Mouse (Mus musculus) midbrain, embryonic 12.5 days (tissue): ENCODE results near the gene Fblim1. TPM values are rescaled to one million over a fixed set of nuclear protein-coding genes. Genes with fewer than 3 reads are reported as not detected.

Source experiments
- ATAC-seq: fragments of 200-750 bp; cut with Nextera tagmentation; 2 replicates; pipeline ENCODE4 v1.8.0; 2017; ENCODE audit warnings: low read depth, moderate TSS enrichment, moderate library complexity; ENCODE audit not compliant: low FRiP score
- H3K27ac ChIP-seq: fragments of 300-500 bp; sonication (generic); replicated peaks from 2 replicates; pipeline ENCODE4 v1.5.1; 2016; ENCODE audit warnings: mild to moderate bottlenecking
- H3K27me3 ChIP-seq: fragments of 300-500 bp; sonication (generic); 2 replicates; pipeline ENCODE4 v1.6.1; 2016; ENCODE audit warnings: mild to moderate bottlenecking
- H3K36me3 ChIP-seq: fragments of 300-500 bp; sonication (generic); 2 replicates; pipeline ENCODE4 v1.6.1; 2016
- H3K4me1 ChIP-seq: fragments of 300-500 bp; sonication (generic); 2 replicates; pipeline ENCODE4 v1.6.1; 2016
- H3K4me2 ChIP-seq: fragments of 300-500 bp; sonication (generic); replicated peaks from 2 replicates; pipeline ENCODE4 v1.6.1; 2016; ENCODE audit warnings: mild to moderate bottlenecking, moderate library complexity
- H3K4me3 ChIP-seq: fragments of 300-500 bp; sonication (generic); 2 replicates; pipeline ENCODE4 v1.5.1; 2016; ENCODE audit warnings: mild to moderate bottlenecking
- H3K9ac ChIP-seq: fragments of 300-500 bp; sonication (generic); replicated peaks from 2 replicates; pipeline ENCODE4 v1.6.1; 2016; ENCODE audit warnings: mild to moderate bottlenecking, moderate library complexity
- H3K9me3 ChIP-seq: fragments of 300-500 bp; sonication (generic); 2 replicates; pipeline ENCODE4 v1.6.1; 2016; ENCODE audit warnings: mild to moderate bottlenecking
- WGBS: fragments of 180-500 bp; shearing (Covaris S2); methylation state at CpG from one replicate; pipeline ENCODE4 v1.1.7; 2016; 5-methylcytosine and 5-hydroxymethylcytosine counted together
- polyA plus RNA-seq: library from polyadenylated mRNA; unstranded; fragments of >200 nt; fragmentation: Nextera tagmentation; extraction: Ambion mirVana; gene quantifications from 2 replicates; pipeline ENCODE4 v1.2.1, GENCODE M21; 2016

Gene Fblim1
- polyA plus RNA-seq, 1 experiment from 2014 or later, result 28.7 TPM

DNA sequence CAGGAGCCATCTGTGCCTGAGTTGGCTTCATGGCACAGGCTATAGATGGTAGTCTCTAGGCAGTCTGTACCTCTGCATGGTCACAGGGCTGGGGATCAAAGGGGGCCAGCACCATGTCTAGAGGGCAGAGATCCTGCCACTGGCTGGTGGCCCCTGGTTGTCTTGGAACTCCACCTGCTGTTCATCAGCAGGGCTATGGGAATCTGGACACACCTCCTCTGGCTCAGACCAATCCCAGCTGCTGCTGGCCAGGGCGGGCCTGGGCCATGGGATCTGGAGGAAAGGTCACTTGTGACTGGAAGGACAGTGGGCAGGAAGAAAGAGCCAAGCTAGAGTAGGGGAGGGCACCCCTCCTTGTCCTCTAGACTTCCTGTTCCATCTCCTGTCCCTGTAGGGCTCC is 17.8 kb upstream of the Fblim1 start, which contains the start of gene Slc25a34:
Slc25a34 (minus strand) TSS at position 156 of the 400 bp plus-strand sequence.
- 56% methylated on average over 1 of the region's 1 CpGs for WGBS
- H3K4me3 ChIP-seq, result no peak within 1 kb of the TSS
- H3K27me3 ChIP-seq, result 0 out of 2 replicates have a peak, but pooled peaks cover 3% of the 10 kb centered on the region
- H3K36me3 ChIP-seq, result peaks cover 29% of the 10 kb centered on the region
- no peaks in the 10 kb centered on the region for H3K9me3 ChIP-seq
- no peak within 1 kb of the TSS for H3K27ac ChIP-seq
- ATAC-seq, result no peak
- H3K4me2 ChIP-seq, result no peak within 1 kb of the TSS
- H3K9ac ChIP-seq, result no peak within 1 kb of the TSS
- H3K4me1 ChIP-seq, result 0 out of 2 replicates have a peak, but pooled peaks cover 3% of the 10 kb centered on the region

DNA sequence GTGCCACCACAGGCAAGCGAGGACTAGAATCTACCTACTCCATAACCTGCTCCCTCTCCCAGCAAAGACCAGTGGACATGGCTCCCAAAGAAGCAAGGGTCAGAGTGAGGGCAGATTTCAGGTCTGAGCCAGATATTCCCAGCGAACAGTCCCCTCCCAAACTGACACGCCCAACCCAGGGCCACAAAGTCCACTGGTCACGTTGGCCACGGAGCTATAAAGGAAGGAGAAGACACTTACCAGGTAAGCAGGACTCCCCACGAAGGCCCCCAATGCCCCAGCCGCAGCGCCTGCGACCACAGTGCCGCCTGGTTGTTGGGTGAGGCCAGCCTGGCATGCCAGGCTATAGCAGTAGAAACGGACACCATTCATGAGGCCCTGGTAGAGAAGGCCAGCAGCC is 17.1 kb upstream of the Fblim1 start:
- Histone ChIP-seq H3K4me1 (peaks cover 6% of the 10 kb centered on the region; the same call in 1 of the 2 replicates), H3K36me3 (peaks cover 23% of the 10 kb centered on the region), H3K27me3 (peaks cover 6% of the 10 kb centered on the region), H3K4me2 (no peak overlapping the region), H3K9me3 (no peaks in the 10 kb centered on the region), H3K9ac (no peak overlapping the region), H3K4me3 (no peak overlapping the region), H3K27ac (no peak overlapping the region)
- no peak for ATAC-seq
- WGBS, result 89% methylated on average over 11 of the region's 11 CpGs

DNA sequence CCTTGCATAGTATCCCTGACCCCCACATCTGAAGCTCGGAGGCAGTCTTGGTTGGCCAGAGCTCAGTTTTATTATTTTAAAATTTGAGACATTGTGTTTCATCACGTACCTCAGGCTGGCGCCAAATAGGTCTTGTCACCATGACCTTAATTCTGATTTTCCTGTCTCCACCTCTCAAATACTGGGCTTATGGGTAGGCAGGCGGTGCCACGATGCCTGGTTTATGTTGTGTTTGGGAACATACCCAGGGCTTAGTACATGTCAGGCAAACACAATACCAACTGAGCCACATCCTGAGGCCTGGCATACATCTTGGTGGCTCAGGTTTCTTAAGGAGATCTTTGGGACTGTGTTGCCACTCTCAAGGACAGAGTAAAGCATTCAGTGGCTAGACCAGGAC is 16.7 kb upstream of the Fblim1 start:
- peaks cover 11% of the 10 kb centered on the region for H3K4me1 ChIP-seq
- no peak overlapping the region for H3K9ac ChIP-seq
- H3K27me3 ChIP-seq, result peaks cover 10% of the 10 kb centered on the region
- WGBS, result 85% methylated on average over 5 of the region's 5 CpGs
- H3K9me3 ChIP-seq, result no peaks in the 10 kb centered on the region
- H3K36me3 ChIP-seq, result peaks cover 18% of the 10 kb centered on the region
- no peak overlapping the region for H3K4me3 ChIP-seq
- ATAC-seq, result no peak
- H3K4me2 ChIP-seq, result no peak overlapping the region
- no peak overlapping the region for H3K27ac ChIP-seq

DNA sequence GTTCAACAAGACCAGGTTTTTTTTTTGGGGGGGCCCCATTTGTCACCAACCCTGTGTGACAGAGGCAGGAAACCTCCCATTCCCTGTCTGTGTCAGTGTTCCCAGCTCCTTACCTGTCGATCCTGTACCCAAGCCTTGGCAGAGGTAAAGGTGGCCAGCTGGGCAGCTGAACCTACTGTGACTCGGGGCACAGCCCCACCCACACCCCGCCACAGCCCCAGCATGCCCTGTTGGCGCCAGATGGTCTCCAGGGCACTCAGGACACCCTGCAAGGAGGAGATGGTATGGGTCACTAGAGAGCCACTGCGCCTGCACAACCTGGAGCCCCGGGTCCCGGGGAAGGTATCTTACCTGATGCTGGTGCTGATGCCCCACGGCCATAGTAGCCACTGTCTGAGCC is 16.2 kb upstream of the Fblim1 start:
- Histone ChIP-seq H3K4me1 (peaks cover 15% of the 10 kb centered on the region), H3K9ac (no peak overlapping the region), H3K27me3 (peaks cover 14% of the 10 kb centered on the region), H3K36me3 (peaks cover 14% of the 10 kb centered on the region), H3K27ac (no peak overlapping the region), H3K4me2 (no peak overlapping the region), H3K4me3 (no peak overlapping the region), H3K9me3 (no peaks in the 10 kb centered on the region)
- WGBS, result 83% methylated on average over 8 of the region's 8 CpGs
- ATAC-seq, result no peak

DNA sequence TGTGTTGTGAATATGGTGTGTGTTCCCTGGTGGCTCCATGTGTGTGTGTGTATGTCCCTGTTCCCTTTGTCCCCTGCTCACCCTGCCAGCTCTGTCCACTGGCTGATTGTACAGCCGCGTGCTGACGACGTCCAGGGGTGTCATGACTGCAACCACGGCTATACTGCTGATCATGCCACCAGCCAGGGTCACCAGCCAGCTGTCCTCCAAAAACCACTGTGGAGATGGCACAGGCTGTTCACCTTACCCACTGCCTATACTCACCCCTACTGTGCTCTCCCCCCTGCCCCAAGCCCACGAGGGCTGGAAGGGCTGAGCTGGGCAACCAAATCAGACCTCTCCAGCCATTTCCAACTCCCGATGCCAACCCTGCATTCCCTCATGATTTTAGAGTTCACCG is 15.4 kb upstream of the Fblim1 start:
- WGBS, result 83% methylated on average over 8 of the region's 8 CpGs
- ATAC-seq, result no peak
- Histone ChIP-seq H3K4me1 (peaks cover 15% of the 10 kb centered on the region), H3K36me3 (peaks cover 10% of the 10 kb centered on the region), H3K4me2 (no peak overlapping the region), H3K9ac (no peak overlapping the region), H3K27ac (no peak overlapping the region), H3K4me3 (no peak overlapping the region), H3K27me3 (peaks cover 17% of the 10 kb centered on the region), H3K9me3 (no peaks in the 10 kb centered on the region)

DNA sequence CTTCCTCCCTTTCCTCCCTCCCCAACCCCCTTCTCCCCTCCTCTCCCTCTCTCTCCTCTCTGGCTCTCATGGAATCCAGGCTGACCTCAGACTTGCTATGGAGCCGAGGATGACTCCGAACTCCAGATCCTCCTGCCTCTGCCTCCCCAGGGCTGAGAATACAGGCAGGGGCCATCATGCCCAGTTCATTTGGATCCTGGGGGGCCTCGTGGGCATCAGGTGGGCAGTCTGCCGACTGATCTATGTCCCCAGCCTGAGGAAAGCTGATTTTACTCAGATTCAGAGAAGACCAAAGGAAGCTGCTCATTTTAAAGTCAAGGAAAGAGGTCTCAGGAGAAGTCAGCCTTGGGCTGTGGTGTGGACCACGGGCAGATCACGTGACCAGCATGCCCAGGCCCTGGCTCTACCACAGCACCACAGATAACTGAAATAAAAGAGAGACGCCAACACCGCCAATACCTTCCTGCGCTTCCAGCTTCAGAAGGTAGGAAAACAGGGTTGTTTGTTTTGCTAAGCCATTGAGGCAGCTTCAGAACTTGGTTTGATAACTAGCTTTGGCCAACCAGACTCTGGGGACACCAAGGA is 13.5 kb upstream of the Fblim1 start:
- ATAC-seq, result no peak
- H3K27ac ChIP-seq, result no peak overlapping the region
- H3K27me3 ChIP-seq, result peaks cover 24% of the 10 kb centered on the region
- no peak overlapping the region for H3K4me3 ChIP-seq
- no peak overlapping the region for H3K9ac ChIP-seq
- H3K4me2 ChIP-seq, result no peak overlapping the region
- no peaks in the 10 kb centered on the region for H3K9me3 ChIP-seq
- H3K36me3 ChIP-seq, result no peaks in the 10 kb centered on the region
- 84% methylated on average over 9 of the region's 9 CpGs for WGBS
- peaks cover 15% of the 10 kb centered on the region for H3K4me1 ChIP-seq

DNA sequence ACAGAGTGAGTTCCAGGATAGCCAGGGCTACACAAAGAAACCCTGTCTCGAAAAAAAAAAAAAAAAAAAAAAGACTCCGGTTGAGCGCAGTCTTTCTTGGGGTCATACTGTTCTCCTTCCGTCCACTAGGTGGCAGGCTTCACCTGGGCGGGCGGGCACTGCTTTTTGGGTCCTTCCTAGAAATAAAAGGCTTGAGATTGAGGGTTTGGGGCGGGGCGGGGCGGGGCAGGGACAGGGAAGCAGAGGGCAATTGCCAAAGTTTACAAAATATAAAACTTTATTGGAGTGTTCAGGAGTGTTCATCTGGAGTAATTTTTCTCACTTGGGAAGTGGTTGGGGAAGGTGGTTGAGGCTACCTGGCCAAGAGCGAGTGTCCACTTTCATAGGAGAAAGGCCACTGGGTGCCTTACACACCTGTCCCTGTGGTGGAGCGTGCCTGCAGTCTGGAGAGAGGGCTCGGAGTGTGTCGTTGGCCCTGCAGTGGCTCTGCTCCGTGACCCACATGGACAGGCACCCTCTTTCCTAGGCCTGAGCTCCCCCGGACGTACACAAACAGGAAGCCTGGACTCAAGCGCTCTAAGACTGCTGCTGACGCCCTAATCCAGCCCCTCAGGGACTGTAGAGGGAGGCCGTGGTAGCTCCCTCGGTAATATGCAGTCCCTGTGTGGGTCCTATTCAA is 12.8 kb upstream of the Fblim1 start, which contains the start of gene Tmem82:
Tmem82 (minus strand) TSS at position 69 of the 679 bp plus-strand sequence.
- Histone ChIP-seq H3K4me2 (peak within 1 kb of the TSS; percentile 44), H3K27ac (no peak within 1 kb of the TSS), H3K4me1 (peaks cover 15% of the 10 kb centered on the region), H3K27me3 (peaks cover 24% of the 10 kb centered on the region), H3K36me3 (no peaks in the 10 kb centered on the region), H3K9ac (0 out of 2 replicates have a peak within 1 kb of the TSS, but pooled peaks have one; percentile 24), H3K4me3 (peak within 1 kb of the TSS; percentile 17; the same call in 1 of the 2 replicates), H3K9me3 (no peaks in the 10 kb centered on the region)
- ATAC-seq, result no peak
- WGBS, result 27% methylated on average over 20 of the region's 20 CpGs

DNA sequence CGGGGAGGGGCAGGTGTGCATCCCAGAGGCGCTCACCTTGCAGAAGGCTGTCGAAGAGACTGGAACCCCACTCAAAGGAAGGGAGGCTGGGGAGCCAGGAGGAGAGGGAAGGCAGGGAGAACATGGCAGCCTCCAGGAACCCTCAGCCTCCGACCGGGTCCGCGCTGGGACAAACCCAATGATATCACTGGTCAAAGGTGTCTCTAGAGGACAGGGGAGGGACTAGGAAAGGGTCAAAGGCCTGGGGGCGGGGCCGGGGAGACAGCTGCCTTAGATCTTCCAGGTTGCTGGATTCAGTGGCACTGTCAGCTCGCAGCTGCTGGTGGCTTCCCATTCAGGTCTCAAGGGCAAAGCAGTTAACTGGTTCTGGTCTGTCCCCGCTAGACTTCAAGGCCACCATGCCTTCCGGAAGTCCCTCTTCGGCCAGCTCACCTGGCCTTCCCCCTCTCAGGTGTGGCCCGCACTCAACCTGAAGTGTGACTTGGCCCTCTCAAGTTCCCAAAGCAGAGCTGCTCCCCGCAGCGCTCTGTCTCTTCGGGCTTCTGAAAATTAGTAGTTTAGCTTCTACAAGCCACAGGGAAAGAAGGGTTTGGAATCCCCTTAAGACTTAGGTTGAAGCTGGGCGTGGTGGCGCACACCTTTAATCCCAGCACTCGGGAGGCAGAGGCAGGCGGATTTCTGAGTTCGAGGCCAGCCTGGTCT is 12.1 kb upstream of the Fblim1 start:
- H3K36me3 ChIP-seq, result no peaks in the 10 kb centered on the region
- ATAC-seq, result no peak
- H3K9me3 ChIP-seq, result no peaks in the 10 kb centered on the region
- H3K4me1 ChIP-seq, result peaks cover 15% of the 10 kb centered on the region
- 0 out of 2 replicates have a peak overlapping the region, but pooled peaks have one; percentile 24 for H3K9ac ChIP-seq
- 12% methylated on average over 22 of the region's 22 CpGs for WGBS
- no peak overlapping the region for H3K27ac ChIP-seq
- H3K4me2 ChIP-seq, result peak overlapping the region; percentile 44
- H3K4me3 ChIP-seq, result peak overlapping the region; percentile 17; the same call in 1 of the 2 replicates
- H3K27me3 ChIP-seq, result peaks cover 24% of the 10 kb centered on the region

DNA sequence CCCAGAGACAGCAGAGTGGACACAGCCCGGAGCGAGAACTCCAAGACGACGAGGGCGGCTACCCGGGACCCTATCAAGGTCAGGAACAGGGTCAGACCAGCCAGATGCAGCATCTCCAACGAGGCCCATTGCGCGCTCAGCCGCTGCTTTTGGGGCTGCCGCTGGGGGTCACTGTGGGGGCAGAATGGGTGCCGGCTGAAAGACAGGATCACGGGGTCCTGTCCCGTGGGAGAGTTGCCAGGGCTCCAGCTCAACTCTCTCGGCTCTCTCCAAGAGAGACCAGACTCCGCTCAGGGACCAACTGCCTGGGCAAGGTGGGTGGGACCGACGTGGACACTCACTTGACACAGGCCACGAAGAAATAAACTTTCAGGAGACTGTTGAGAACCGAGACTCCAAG is 11.4 kb upstream of the Fblim1 start:
- Histone ChIP-seq H3K9ac (0 out of 2 replicates have a peak overlapping the region, but pooled peaks have one; percentile 24), H3K9me3 (no peaks in the 10 kb centered on the region), H3K4me1 (peaks cover 15% of the 10 kb centered on the region), H3K27me3 (peaks cover 24% of the 10 kb centered on the region), H3K4me3 (peak overlapping the region; percentile 17; the same call in 1 of the 2 replicates), H3K27ac (no peak overlapping the region), H3K36me3 (no peaks in the 10 kb centered on the region), H3K4me2 (peak overlapping the region; percentile 44)
- peak; percentile 51; the same call in 1 of the 2 replicates for ATAC-seq
- WGBS, result 3% methylated on average over 20 of the region's 20 CpGs

DNA sequence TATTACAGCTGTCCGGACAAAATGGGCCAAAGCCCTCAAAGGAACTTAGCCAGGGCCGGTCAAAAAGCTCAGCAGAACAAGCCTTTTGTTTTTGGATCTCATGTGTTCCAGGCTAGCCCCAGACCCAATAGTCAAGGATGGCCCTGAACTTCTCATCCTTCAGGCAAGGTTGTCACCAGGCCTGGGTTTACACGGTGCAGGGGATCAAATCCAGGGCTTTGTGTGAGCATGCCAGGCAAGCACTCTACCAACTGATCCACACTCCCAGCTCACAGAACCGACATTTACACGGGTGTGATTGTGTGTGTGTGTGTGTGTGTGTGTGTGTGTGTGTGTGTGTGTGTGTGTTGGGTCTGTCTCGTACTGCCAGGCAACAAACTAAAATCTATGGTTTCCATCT is 10.9 kb upstream of the Fblim1 start:
- Histone ChIP-seq H3K27ac (no peak overlapping the region), H3K4me2 (no peak overlapping the region), H3K4me1 (peaks cover 15% of the 10 kb centered on the region), H3K9me3 (no peaks in the 10 kb centered on the region), H3K27me3 (peaks cover 24% of the 10 kb centered on the region), H3K4me3 (no peak overlapping the region), H3K36me3 (no peaks in the 10 kb centered on the region), H3K9ac (no peak overlapping the region)
- no peak for ATAC-seq
- WGBS, result 78% methylated on average over 6 of the region's 6 CpGs

DNA sequence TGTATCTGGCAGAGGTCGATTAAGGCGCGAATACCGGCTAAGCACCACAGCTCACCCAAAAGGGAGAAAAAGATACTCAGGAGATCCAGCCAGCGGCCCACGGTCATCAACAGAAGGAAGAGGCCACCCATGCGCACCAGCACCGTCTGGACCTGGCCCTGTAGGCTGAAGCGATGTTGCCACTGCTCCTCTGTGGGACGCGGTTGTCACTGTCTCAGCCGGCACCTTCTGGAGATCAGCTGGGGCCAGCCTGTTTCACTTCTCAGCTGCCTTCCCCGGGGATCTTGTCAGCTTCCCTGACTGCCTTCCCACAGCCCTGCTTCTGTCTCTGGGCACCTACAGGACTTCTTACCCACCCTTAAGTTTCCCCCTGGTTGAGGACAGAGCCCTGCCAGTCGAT is 9.1 kb upstream of the Fblim1 start:
- H3K36me3 ChIP-seq, result no peaks in the 10 kb centered on the region
- no peak overlapping the region for H3K4me3 ChIP-seq
- WGBS, result 91% methylated on average over 14 of the region's 14 CpGs
- no peak overlapping the region for H3K27ac ChIP-seq
- no peak overlapping the region for H3K9ac ChIP-seq
- no peak overlapping the region for H3K4me2 ChIP-seq
- H3K4me1 ChIP-seq, result peaks cover 15% of the 10 kb centered on the region
- ATAC-seq, result no peak
- H3K9me3 ChIP-seq, result no peaks in the 10 kb centered on the region
- peaks cover 24% of the 10 kb centered on the region for H3K27me3 ChIP-seq

DNA sequence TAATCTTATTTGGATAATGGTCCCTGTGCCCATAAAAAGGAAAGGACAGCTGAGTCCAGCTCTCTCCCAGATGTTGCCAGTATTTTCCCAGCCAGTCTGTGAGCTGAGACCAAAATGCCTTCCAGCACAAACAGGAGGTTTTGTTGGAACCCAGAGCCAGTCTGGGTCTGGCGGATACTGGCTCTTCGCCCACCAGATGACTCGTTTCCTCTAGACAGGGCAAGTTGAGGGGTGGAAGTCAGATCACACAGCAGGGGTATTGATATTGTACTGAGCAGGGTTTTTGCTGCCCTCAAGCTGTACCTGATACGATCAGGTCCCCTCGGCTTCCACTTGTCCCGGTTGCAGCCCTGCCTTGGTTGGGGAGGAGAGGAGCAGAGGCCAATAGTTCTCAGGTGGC is 3.6 kb upstream of the Fblim1 start:
- 87% methylated on average over 6 of the region's 6 CpGs for WGBS
- no peak overlapping the region for H3K4me3 ChIP-seq
- no peak for ATAC-seq
- no peaks in the 10 kb centered on the region for H3K27me3 ChIP-seq
- H3K27ac ChIP-seq, result no peak overlapping the region
- no peaks in the 10 kb centered on the region for H3K36me3 ChIP-seq
- no peak overlapping the region for H3K9ac ChIP-seq
- H3K4me2 ChIP-seq, result no peak overlapping the region
- no peaks in the 10 kb centered on the region for H3K9me3 ChIP-seq
- H3K4me1 ChIP-seq, result no peaks in the 10 kb centered on the region
